Mouse (Mus musculus): ENCODE data around the gene Sppl2b.

GRCm38 (mm10) chr10:80857848-80858247, 2.8 kb downstream of the Sppl2b start:
- TF ChIP-seq POLR2A (IDR thresholded peaks at IDR 0.05; ENCODE audit: extremely low read depth, insufficient read depth, low read length) (no peak), CTCF (IDR thresholded peaks at IDR 0.05; ENCODE audit: extremely low read depth, insufficient read depth, low read length) (no peak)
